Mouse (Mus musculus): ENCODE data around the gene Slco1a4.

DNA sequence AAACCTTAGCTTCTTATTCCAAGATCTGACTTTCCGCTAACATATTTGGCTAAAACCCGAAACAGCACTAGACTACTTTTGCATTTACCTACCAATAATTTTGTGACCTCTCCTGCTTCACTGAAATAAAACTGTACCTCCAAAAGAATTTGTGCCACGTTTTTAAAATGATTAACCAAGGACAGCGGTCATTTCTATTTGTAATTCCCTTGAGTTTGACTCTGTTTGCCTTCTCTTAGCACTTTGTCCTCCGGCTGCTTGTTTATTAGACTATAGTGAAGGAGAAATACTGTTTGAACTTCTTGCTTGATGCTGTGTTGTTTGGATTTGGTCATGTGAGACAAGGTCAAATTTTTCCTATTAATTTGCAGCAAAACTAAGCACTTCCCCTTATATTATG, 12.7 kb upstream of the Slco1a4 start:
- TF ChIP-seq ZKSCAN1 (IDR thresholded peaks at IDR 0.05; ENCODE audit: low read depth, low read length) = no peak
- TF ChIP-seq POLR2A (IDR thresholded peaks at IDR 0.05; ENCODE audit: control insufficient read depth in 1 of 2, insufficient read depth in 1 of 2, low read depth in 1 of 2, low read length in 2 of 2, poor library complexity in 1 of 2) = no peak
- TF ChIP-seq NELFE (IDR thresholded peaks at IDR 0.05; ENCODE audit: low read depth, low read length) = no peak
- TF ChIP-seq USF1 (IDR thresholded peaks at IDR 0.05; ENCODE audit: low read depth, low read length) = no peak
- no peak for TF ChIP-seq MAFK (IDR thresholded peaks at IDR 0.05; ENCODE audit: borderline replicate concordance, low read depth, low read length)
- TF ChIP-seq CTCF (IDR thresholded peaks at IDR 0.05 in 2 of 3, conservative IDR thresholded peaks at IDR 0.05 in 1 of 3; ENCODE audit: control insufficient read depth in 1 of 3, insufficient read depth in 1 of 3, low read depth in 2 of 3, low read length in 3 of 3, poor library complexity in 1 of 3, severe bottlenecking in 1 of 3) = no peak

Measured in MEL (cell line).